Mouse (Mus musculus) stomach, embryonic 16.5 days (tissue): ENCODE measurements at regions not wholly inside any gene's neighbourhood (a gene's known extent, or its start where the extent isn't known, plus 50 kb on each side); places are given as distances from the start of the nearest gene placed in this dataset.

Source experiments
- ATAC-seq: fragments of 200-750 bp; cut with Nextera tagmentation; 2 replicates; pipeline ENCODE4 v1.8.0; 2017; ENCODE audit warnings: moderate number of reproducible peaks, moderate TSS enrichment; ENCODE audit not compliant: insufficient read depth, low FRiP score
- H3K27ac ChIP-seq: fragments of 300-500 bp; sonication (generic); 2 replicates; pipeline ENCODE4 v1.5.1; 2014; ENCODE audit warnings: low read length
- H3K27me3 ChIP-seq: fragments of 300-500 bp; sonication (generic); 2 replicates; pipeline ENCODE4 v1.6.1; 2014; ENCODE audit warnings: low read length, control low read depth, mixed read lengths; ENCODE audit not compliant: control insufficient read depth, insufficient read depth
- H3K36me3 ChIP-seq: fragments of 300-500 bp; sonication (generic); 2 replicates; pipeline ENCODE4 v1.6.1; 2014; ENCODE audit warnings: low read length; ENCODE audit not compliant: control insufficient read depth, insufficient read depth
- H3K4me1 ChIP-seq: fragments of 300-500 bp; sonication (generic); 2 replicates; pipeline ENCODE4 v1.6.1; 2014; ENCODE audit warnings: low read length, control low read depth, mixed read lengths; ENCODE audit not compliant: control insufficient read depth, insufficient read depth
- H3K4me2 ChIP-seq: fragments of 300-500 bp; sonication (generic); 2 replicates; pipeline ENCODE4 v1.6.1; 2014; ENCODE audit warnings: low read depth, low read length, mixed read lengths
- H3K4me3 ChIP-seq: fragments of 300-500 bp; sonication (generic); replicated peaks from 2 replicates; pipeline ENCODE4 v1.5.1; 2014; ENCODE audit warnings: mild to moderate bottlenecking, low read length
- H3K9ac ChIP-seq: fragments of 300-500 bp; sonication (generic); 2 replicates; pipeline ENCODE4 v1.6.1; 2014; ENCODE audit warnings: low read length
- H3K9me3 ChIP-seq: fragments of 300-500 bp; sonication (generic); replicated peaks from 2 replicates; pipeline ENCODE4 v1.6.1; 2016; ENCODE audit warnings: low read length, control low read depth; ENCODE audit not compliant: control insufficient read depth
- WGBS: fragments of 180-500 bp; shearing (Covaris S2); extraction: QIAGEN DNeasy Blood & Tissue Kit; methylation state at CpG from one replicate; pipeline ENCODE4 v1.1.7; 2014; 5-methylcytosine and 5-hydroxymethylcytosine counted together

DNA sequence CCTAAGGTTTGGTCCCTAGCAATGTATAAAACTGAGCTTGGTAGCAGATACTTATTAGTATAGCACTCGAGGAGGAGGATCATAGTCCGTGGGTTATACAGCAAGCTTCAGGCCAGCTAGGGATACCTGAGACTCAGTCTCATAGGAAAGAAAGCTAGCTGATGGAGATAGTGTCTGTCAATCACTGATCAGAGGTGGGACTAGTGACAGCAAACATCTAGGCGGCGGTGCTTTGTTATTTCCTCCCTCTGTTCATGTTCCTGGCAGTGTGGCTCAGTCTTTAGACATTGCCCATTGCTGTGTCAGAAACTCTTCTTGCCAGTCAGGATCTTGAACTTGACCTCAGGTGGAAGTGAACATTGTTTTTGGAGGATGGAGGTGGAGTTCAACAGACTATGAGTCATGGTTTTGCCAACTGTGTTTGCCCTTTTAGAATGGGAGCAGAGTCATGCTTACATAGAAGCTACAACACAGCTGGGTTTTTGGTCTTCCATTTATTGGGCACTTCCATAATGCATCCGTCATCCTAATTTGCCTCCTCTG, 1315.8 kb upstream of the A1bg start:
- no peak overlapping the region for H3K27ac ChIP-seq
- H3K4me2 ChIP-seq, result no peak overlapping the region
- H3K27me3 ChIP-seq, result no peaks in the 10 kb centered on the region
- H3K36me3 ChIP-seq, result no peaks in the 10 kb centered on the region
- no peak for ATAC-seq
- no peak overlapping the region for H3K9ac ChIP-seq
- WGBS, result 87% methylated on average over 5 of the region's 5 CpGs
- H3K9me3 ChIP-seq, result no peaks in the 10 kb centered on the region
- H3K4me1 ChIP-seq, result no peaks in the 10 kb centered on the region
- no peak overlapping the region for H3K4me3 ChIP-seq

DNA sequence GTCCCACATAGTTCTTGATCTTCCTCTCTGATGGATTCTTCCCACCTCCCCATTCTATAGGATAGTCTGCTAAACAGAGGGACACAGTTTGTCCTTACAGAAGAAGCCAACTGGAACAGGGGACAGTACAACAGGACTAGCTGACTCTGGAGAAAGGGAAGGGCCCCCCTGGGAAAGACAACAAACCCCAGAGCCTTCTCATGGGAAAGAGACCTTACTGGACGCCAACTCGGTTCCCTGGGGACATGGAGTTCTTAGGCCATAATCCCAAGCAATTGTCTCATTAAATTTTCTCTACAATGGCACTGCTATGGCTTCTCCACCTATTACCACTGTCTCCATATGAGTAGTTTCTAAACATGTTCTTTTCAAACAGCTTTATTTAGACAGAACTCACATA, 1313.2 kb upstream of the A1bg start:
- H3K36me3 ChIP-seq, result no peaks in the 10 kb centered on the region
- H3K9me3 ChIP-seq, result no peaks in the 10 kb centered on the region
- no peak overlapping the region for H3K9ac ChIP-seq
- H3K4me2 ChIP-seq, result no peak overlapping the region
- no peaks in the 10 kb centered on the region for H3K4me1 ChIP-seq
- WGBS, result 93% methylated on average over 2 of the region's 2 CpGs
- no peak overlapping the region for H3K4me3 ChIP-seq
- ATAC-seq, result no peak
- no peaks in the 10 kb centered on the region for H3K27me3 ChIP-seq
- H3K27ac ChIP-seq, result no peak overlapping the region

DNA sequence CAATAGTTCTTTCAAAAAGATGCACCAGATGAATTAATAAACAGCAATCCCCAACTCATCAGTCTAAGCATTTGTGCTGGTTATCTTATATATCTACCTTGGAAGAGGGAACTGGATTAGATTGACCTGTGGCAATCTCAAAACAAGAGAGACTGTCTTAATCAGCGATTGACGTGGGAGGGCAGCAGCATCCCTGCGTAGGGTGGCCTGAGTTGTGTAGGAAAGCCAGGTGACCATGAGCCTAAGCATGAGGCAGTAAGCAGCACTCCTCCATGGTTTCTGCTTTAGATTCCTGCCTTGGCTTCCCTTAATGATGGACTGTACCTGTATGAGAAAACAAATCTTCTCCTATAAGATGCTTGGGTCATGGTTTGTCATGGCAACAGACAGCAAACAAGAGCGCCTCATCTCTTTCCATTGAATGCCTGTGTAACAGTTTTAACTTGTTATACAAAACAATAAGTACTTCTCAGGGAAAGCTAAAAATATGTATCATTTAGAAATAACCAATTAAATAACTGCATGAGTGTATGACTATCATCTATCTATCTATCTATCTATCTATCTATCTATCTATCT, 1311.5 kb upstream of the A1bg start:
- Histone ChIP-seq H3K27ac (no peak overlapping the region), H3K9me3 (no peaks in the 10 kb centered on the region), H3K27me3 (no peaks in the 10 kb centered on the region), H3K9ac (no peak overlapping the region), H3K4me3 (no peak overlapping the region), H3K36me3 (no peaks in the 10 kb centered on the region), H3K4me2 (no peak overlapping the region), H3K4me1 (no peaks in the 10 kb centered on the region)
- WGBS, result 97% methylated on average over 4 of the region's 4 CpGs
- ATAC-seq, result no peak

DNA sequence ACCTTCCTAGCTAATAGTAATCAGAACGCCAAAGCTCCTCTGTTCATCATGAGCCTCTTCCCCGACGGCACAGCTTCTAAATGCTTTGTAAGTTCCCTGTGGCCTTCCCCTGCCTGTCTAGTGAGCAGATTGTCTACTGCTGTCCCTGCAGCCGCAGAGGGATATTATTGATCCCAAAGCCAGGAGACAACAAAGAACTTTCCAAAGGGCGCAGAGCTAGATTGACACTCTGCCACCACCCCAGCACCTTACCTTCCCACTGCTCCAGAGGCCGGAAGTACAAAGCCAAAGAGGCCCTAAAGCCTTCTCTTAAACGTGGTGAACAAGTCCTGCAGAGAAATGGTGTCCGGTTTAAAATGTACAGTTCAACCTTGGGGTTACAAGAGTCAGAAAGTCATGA, 1310.3 kb upstream of the A1bg start:
- WGBS, result 48% methylated on average over 8 of the region's 8 CpGs
- no peaks in the 10 kb centered on the region for H3K9me3 ChIP-seq
- H3K9ac ChIP-seq, result no peak overlapping the region
- H3K4me2 ChIP-seq, result no peak overlapping the region
- no peaks in the 10 kb centered on the region for H3K27me3 ChIP-seq
- H3K27ac ChIP-seq, result no peak overlapping the region
- ATAC-seq, result no peak
- no peaks in the 10 kb centered on the region for H3K4me1 ChIP-seq
- no peak overlapping the region for H3K4me3 ChIP-seq
- no peaks in the 10 kb centered on the region for H3K36me3 ChIP-seq

DNA sequence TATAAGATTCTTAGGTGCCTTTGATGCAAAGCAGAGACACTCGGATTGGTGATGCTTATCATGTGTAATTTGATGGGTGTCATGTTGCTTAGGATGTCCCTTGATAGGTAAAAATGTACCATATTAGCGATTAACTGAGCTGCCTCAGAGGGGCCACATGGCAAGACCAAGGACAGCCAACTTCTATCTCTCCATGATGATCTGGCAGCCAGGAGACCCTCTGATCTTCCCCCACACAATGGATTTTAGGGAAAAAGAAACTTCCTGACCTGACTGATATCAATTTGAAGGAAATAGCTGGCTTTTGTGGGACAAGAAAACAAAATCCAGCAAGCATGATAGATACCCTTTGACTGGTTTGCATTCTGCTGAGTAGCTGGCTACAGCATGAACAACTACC, 1308.9 kb upstream of the A1bg start:
- Histone ChIP-seq H3K27me3 (no peaks in the 10 kb centered on the region), H3K4me3 (no peak overlapping the region), H3K27ac (no peak overlapping the region), H3K9ac (no peak overlapping the region), H3K4me1 (no peaks in the 10 kb centered on the region), H3K4me2 (no peak overlapping the region), H3K36me3 (no peaks in the 10 kb centered on the region), H3K9me3 (no peaks in the 10 kb centered on the region)
- 77% methylated on average over 2 of the region's 2 CpGs for WGBS
- ATAC-seq, result no peak

DNA sequence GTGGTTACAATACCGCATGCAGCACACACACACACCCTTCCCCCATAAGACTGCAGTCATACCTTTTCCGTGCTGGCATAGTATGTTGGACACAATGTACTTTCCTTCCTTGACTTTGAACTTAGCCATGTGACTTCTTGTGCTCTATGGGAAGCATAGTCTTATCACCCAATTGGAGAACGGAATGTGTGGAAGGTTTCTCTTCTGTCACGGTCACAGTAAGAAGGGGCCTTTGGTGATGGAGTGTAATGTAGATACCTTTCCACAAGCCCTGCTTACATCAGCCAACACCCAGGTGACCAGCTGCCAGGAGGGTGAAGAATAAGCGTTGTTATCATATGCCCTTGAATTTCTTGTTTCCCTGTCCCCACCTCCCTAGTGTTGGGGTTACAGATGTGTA, 1308.0 kb upstream of the A1bg start:
- no peaks in the 10 kb centered on the region for H3K9me3 ChIP-seq
- no peak overlapping the region for H3K4me2 ChIP-seq
- no peak overlapping the region for H3K9ac ChIP-seq
- H3K4me3 ChIP-seq, result no peak overlapping the region
- no peaks in the 10 kb centered on the region for H3K36me3 ChIP-seq
- no peak for ATAC-seq
- no peak overlapping the region for H3K27ac ChIP-seq
- H3K4me1 ChIP-seq, result no peaks in the 10 kb centered on the region
- H3K27me3 ChIP-seq, result no peaks in the 10 kb centered on the region
- 90% methylated on average over 5 of the region's 5 CpGs for WGBS

DNA sequence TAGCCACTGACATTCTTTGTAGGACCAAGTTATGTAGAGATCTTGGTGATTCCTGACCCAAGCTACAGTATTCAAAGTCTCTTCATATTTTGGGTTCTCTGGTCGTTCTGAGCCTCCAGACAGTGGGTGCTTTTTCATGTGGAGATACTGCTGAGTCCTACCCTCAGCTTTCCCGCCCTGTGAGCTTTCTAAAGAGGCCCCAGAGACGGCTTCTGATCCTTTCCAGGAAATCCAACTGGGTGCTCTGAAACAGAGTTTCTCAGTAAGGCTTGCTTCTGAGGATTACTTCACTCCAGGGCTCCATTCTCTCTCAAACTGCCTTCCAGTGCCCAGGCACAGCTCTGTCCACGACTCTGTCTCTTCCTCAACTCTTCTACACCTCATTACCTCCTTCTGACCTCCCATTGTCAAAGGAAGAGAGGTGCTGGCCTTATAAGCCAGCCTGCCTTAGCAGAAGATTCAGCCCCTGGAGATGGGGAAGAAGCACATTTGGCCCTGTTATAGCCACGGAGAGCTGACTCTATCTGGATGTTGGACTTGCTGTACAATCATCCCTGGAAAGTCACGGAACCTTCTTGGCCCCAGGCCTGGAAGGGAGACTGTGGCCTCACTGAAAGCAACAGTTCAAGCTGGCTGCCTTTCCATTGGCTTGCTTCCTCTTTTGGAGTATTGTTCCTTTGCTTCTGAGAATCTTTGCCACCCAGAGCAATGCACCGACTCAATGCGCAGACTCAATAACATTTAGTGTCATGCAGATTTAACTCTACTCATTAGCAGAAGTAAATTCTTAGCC, 1306.9 kb upstream of the A1bg start:
- WGBS, result 79% methylated on average over 8 of the region's 8 CpGs
- H3K4me1 ChIP-seq, result no peaks in the 10 kb centered on the region
- ATAC-seq, result no peak
- H3K4me2 ChIP-seq, result no peak overlapping the region
- H3K27me3 ChIP-seq, result no peaks in the 10 kb centered on the region
- no peak overlapping the region for H3K27ac ChIP-seq
- no peaks in the 10 kb centered on the region for H3K36me3 ChIP-seq
- H3K9me3 ChIP-seq, result no peaks in the 10 kb centered on the region
- no peak overlapping the region for H3K4me3 ChIP-seq
- no peak overlapping the region for H3K9ac ChIP-seq

DNA sequence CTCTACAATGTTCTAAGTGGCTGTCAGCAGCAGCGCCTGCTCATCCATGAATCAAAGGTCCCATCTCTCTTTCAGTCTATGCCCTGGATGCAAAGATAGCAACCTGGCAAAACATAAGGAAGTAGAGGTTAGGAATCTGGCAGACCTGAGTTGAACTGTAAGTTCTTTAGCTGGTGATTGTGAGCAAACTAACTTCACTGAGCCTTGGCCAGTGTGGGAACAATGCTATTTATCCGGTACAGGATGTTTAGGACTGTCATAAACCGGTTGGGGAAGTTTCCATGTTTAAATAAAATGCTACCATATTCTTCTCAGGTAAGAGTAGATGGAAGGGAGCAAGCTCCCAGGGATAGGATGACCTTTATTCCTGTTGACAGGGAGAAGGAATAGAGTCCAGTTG, 1306.2 kb upstream of the A1bg start:
- Histone ChIP-seq H3K27me3 (no peaks in the 10 kb centered on the region), H3K9ac (no peak overlapping the region), H3K36me3 (no peaks in the 10 kb centered on the region), H3K27ac (no peak overlapping the region), H3K4me1 (no peaks in the 10 kb centered on the region), H3K4me3 (no peak overlapping the region), H3K9me3 (no peaks in the 10 kb centered on the region), H3K4me2 (no peak overlapping the region)
- ATAC-seq, result no peak
- WGBS, result 82% methylated on average over 3 of the region's 3 CpGs

DNA sequence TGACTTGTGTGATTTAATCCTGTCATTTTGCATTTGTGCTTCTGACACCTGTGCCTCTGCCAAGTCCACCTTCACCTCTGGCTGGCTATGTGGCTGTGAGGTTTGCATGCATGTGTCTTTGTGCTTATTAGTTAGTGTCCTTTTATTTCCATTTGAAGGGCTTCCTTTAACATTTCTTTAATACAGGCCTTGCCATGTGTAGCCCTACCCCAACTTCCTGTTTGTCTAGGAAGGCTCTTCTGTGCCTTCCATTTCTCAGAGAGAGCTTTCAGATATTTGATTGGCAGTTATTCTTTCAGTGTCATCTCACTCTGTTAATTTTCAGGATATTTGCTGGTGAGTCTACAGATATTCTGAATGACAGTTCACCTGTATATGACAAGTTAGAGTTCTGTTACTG, 1302.0 kb upstream of the A1bg start:
- ATAC-seq, result no peak
- H3K9me3 ChIP-seq, result no peaks in the 10 kb centered on the region
- H3K36me3 ChIP-seq, result no peaks in the 10 kb centered on the region
- no peak overlapping the region for H3K27ac ChIP-seq
- no peak overlapping the region for H3K4me3 ChIP-seq
- no peak overlapping the region for H3K9ac ChIP-seq
- no peak overlapping the region for H3K4me2 ChIP-seq
- H3K4me1 ChIP-seq, result no peaks in the 10 kb centered on the region
- H3K27me3 ChIP-seq, result no peaks in the 10 kb centered on the region
